Mouse (Mus musculus) cerebellum, adult (tissue): Measurements from ENCODE around the gene Csnk2b.

Source experiments
- ATAC-seq: cut with Nextera tagmentation; 2 replicates; pipeline ENCODE4 v1.9.2; 2017; ENCODE audit warnings: mild to moderate bottlenecking, moderate library complexity, mixed read lengths; ENCODE audit not compliant: insufficient number of reproducible peaks, low FRiP score, low TSS enrichment

Gene Csnk2b

DNA sequence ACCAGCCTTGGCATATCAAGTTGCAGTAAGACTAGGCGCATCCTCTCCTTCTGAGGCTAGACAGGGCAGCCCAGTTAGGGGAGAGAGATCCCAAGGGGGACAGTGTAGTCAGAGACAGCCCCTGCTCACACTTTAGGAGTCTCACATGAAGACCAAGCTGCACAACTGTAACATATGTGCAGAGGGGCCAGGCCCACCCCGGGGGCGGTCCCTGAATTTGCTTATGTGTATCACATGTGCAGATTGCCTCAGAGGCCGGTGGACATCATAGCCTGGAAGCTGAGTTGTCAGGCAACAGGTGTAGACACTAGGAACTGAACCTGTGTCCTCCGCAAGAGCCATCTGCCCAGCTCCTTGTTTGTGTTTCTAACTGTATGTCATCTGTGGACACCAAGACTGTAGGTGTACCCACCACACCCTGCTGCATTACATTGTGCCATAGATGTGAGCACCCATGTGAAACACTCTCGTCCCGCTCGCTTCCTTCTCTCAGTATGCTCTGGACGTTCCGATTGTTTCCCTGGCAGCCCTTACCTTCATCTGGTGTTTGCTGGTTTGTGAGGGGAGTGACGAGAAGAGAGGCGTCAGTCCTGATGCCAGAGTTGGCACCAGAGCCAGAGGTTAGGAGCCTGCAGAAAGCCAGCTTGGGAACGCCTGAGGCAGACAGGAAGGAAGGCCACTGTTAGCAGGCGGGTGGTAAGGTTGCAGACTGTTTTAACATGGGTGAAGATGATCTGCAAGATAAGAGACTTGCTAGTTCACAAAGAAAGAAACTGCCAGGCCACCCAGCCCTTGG is 29.3 kb downstream of the Csnk2b start:
- no peak for ATAC-seq

DNA sequence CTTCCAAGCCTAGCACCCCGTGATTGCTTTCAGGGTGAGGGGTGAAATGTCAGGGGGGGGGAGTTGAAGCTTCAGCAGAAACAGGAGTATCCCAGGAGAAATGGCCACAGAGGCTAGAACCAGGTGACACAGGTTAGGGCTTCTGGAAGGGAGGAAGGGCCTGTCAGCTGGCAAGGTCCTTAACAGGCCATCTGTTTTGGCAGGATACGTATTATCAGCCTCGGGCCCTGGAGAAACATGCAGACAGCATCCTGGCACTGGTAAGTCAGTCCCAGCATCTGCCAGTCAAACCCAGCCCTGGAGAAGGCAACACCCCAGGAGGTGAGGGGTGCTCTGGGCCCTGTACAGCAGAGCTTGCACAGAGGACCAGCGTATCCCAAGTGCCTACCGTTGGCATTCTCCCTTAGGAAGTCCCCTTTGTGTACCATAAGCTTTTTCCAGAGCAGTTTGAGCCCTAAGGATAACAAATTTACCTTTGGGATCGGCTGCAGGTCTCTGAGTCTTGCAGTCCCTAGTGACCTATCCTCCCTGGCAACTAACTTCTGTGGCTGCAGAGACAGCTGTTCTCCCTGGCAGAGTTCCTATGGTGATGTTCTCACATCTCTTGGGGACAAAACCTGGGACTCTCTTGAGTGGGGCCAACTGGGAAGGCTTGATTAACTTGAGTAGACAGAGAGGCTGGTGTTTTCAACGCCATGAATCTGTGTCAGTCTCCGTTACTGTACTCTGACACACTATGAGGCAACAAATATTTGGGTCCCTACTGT is 31.5 kb downstream of the Csnk2b start:
- peak; percentile 83 for ATAC-seq

DNA sequence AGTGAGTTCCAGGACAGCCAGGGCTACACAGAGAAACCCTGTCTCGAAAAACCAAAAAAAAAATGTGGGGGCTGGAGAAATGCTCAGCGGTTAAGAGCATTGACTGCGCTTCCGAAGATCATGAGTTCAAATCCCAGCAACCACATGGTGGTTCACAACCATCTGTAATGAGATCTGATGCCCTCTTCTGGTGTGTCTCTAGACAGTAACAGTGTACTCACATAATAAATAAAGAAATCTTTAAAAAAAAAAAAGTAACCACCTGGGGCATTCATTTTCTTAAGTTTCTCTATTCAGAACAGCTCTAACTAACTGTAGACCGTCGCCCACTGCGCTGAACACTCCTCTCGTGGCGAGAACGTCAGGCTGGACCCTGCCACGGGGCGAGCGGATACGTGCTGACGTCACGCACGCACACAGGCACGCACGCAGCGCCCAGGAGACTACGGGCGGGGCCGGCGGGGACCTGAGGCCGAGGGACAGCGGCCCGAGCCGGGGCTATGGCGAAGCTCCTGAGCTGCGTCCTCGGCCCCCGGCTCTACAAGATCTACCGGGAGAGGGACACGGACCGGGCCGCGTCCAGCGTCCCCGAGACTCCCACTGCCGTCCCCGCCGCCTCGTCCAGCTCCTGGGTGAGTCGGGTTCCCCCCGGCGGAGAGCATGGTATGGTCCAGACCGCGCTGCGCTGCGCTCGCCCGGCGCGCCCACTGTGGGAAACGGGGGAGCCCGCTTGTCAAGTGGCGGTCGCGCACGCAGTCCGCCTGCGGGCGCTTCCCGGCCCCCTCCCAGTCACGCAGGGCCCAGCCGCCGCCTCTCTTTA is 32.8 kb downstream of the Csnk2b start, which contains the start of gene Abhd16a:
Abhd16a (plus strand) TSS at position 439 of the 820 bp plus-strand sequence.
- peak; percentile 83 for ATAC-seq

DNA sequence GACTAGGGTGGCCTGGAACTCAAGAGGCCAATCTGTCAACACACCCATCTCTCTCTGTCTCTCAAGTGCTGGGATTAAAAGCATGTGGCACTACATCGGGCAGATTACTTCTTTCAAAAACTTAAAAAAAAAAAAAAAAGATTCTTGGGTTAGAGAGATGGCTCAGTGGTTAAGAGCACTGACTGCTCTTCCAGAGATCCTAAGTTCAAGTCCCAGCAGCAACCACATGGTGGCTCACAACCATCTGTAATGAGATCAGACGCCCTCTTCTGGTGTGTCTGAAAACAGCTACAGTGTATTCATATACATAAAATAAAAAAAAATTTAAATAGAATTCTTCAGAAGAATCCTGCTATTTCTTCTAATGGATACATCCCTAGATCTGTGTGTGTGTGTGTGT is 33.7 kb downstream of the Csnk2b start:
- ATAC-seq, result no peak

DNA sequence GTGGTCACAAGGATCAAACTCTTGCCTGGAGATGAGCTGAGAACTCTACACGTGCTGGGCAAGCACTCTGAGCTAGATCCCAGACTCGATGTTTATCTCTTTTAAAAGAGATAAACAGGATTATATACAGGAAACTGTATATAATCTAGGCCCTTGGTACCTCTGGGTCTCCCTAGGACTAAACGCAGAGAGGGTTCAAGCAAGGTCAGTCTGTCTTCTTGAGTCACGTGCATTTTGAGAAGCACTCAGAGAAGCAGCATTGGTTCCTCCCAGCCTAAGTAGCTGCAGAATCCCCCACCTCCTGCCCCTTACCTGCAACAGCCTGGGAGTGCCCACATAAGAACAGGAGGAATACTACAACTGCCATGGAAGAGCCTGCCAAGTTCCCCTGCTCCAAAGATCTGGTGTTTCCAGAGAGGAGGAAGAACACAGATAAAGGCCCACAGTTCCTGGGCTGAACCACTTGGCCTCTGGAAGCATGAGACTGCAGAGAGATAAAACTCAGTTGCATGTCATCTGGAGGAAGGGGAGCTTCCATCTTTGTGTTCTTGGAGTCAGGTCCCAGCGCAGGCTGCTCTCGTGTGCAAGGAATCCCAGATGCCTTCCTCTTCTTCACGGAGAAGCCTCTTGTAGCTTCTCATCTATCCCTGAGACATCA is 36.5 kb downstream of the Csnk2b start, which contains the start of gene Ly6g6f:
Ly6g6f (minus strand) TSS at position 403 of the 658 bp plus-strand sequence.
- ATAC-seq, result no peak

DNA sequence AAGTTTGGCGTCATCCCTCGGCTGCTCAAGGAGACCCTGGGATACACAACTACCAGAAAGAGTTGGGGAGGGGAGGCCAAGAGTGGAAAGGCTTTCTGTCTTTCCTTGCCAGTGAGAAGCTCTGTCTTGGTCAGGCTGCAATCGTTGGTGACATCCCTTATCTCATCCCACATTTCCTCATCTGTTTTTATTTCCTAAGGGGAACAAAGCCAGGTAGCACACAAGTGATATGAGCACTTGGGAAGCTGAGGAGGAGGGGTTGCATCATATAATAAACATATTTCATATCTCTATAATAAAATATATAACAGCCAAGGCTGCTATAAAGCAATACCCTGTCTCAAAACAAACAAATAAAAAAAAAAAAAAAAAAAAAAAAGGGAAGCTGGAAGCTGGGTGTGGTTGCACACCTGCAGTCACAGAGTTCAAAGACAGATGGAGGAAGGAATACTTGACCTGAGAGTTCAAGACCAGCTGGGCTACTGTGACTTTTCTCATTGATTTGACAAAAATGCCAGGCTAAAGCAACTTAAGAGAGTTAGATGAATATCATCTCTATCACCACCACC is 37.8 kb downstream of the Csnk2b start:
- no peak for ATAC-seq

DNA sequence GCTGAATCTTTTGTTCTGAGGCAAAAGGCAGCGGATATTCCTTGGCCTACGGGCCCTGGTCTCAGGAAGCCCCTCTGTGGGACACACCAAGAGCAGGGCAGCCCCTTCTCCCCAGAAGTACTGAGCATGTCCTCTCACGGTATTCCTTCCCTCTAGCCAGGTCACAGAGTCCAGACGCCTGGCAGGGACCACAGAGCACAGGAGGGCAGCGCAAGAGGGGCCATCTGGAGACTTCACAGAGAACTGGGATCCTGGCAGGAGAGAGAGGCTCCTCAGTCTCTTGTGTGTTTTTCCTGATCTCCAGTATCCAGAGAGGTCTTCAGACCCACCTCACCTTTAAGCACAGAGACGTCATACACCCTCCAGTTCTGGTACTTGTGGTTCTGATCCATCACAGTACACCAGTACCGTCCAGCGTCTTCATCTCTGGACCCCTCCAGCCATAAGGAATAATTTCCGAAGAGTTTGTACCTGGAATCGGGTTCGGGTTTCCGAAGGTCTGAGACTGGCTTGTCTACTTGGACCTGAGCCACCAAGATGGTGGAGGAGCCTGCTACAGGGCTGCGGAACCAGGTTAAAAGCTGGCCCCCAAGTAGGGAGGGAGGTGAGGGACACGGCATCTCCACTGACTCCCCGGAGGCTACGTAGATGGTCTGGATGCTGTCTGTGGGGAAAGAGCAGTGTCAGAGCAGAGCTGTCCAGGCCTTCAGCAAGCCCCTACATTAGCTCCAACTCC is 38.8 kb downstream of the Csnk2b start:
- peak; percentile 65; the same call in 1 of the 2 replicates for ATAC-seq

DNA sequence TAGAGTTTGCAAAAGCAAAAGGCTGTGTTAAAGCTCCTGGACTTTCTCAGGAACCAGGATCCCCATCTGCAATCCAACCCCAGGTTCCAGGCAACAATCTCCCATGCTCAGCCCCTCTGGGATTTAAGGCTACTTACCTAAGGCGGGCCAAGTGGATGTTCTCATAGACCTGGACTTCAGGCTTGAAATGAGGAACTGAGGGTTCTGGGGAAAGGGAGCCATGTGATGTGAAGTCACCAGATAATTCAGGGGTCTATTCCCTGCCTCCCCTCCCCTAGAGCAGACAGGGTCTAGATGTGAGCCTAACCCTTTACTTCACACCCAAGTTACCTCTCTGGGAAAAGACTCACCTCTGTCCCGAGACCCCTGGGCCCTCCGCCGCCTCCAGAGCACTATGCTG is 41.1 kb downstream of the Csnk2b start:
- ATAC-seq, result no peak

DNA sequence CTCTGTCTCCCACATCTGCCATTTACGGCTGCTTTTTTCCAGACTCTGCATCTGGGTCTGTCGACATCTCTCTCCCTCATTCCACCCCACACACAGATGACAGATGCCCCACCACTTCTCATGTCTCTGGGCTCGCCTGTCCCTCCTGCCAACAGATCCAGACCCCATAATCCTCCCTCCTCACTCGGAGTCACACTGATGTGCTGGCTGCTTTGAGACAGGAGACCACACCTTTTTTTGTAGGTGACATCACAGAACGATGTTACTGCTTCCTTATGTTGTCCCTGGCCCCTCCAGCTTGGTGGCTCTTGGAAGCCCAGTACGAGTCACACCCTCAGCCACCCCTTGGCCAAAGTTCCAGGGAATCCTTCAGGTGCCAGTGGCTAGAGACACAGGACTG is 41.6 kb downstream of the Csnk2b start:
- ATAC-seq, result no peak

DNA sequence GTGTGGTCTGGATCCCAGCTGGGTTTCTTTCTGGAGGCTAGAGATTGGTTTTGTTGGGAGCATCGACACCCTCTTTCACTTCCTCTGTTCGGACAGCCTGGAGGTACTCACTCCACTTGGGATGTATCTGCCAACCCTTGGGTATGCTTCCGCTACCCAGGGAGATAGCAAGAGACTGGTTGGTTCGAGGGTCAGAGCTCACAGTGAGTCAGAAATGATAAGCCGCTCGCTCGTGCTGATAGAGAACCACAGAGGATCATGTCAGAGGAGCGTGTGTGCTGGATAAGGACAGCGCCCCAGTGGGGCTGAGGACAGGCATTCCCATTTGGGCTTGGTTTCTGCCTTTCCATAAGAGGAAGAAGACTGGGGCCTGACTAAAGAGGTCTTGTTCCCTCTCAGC is 42.1 kb downstream of the Csnk2b start:
- ATAC-seq, result no peak

DNA sequence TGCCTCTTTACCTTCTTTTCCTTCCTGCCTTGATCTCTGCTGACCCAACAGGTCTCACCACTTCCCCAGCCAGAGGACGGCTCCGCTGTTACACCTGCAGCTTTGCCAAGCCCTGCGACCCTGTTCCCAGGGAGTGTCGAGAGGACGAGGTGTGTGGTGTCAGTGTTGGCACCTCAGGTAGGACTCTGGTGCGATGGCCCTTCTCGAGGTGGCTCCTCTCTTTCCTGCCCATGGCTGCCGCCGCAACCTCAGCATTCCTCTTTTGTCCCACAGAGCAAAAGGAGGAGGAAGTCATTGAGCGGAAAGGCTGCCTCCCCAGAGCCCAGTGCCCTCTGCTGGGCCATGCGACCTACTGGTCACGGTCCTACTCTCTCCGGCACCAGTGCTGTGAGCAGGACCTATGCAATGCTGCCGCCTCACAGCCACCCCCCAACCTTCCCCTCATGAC is 44.0 kb downstream of the Csnk2b start, which contains the start of gene Ly6g6d:
Ly6g6d (minus strand) TSS at position 280 of the 448 bp plus-strand sequence.
- ATAC-seq, result peak; percentile 46; the same call in 1 of the 2 replicates

DNA sequence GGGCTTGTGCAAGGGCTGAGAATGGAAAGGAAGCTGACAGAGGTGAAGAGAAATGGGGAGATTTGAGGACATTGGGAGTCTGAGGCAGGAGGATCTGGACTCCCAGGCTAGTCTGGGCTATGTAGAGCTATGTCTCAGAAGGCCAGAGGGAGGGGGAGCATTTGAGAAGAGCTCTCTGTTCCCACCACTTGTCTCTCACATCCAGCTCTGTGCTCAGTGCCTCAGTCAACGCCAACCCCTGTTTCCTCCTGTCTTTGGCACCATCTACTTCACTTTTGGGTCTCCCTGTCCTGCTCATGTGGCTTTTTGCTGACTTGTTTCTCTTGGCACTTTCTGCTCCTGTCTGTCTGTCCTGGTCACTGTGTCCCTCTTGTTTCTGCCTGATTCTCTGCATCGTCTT is 44.6 kb downstream of the Csnk2b start:
- ATAC-seq, result no peak

DNA sequence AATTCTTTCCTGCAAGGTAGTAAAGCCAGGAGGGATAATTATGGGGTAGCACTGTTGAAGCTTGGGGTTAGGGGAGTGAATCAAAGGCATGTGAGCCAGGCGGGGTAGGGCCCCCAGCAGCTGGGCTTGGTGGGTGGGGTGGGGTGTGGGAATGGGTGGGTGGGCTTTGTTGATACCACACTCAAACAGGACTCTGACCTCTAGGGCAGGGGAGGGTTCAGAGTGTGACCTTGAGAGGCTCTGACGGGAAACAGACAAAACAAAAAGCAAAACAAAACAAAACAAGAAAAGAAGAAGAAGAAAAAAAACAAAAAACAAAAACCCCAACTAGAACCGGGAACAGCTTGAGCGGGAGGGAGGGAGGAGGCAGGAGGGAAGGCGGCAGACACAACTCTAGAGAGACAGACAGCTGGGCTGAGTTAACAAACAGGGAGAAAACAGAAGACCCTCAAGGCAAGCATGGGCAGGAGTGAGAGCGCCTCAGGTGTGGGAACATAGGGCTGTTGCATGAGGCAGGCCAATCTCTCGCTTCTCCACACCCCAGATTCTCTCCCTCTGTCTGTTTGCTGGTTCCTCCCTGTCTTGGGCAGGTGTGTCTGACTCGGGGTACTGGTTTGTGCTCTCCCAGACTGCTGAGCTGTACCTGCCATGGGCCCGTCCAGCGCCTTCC is 45.2 kb downstream of the Csnk2b start, which contains the start of gene Ly6g6e:
Ly6g6e (plus strand) TSS at position 396 of the 670 bp plus-strand sequence.
- no peak for ATAC-seq

DNA sequence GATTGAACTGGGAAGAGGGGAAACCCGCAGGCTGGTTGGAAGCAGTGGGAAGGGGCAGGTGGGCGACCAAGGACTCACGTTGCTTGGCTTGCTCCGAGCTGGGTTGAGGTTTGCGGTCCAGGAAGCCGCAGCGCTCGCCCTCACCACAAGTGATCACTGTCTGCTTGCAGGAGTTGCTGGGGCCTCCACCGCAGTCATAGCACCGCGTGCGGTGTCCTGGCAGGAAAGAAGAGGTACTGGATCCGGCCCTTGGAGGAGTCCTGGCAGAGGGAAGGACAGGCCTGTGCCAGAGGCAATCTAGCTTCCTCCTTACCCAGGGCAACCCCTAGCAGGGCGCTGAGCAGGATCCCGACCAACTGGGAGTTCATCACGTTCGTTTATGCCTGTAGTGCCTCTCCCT is 47.8 kb downstream of the Csnk2b start:
- peak; percentile 57 for ATAC-seq

DNA sequence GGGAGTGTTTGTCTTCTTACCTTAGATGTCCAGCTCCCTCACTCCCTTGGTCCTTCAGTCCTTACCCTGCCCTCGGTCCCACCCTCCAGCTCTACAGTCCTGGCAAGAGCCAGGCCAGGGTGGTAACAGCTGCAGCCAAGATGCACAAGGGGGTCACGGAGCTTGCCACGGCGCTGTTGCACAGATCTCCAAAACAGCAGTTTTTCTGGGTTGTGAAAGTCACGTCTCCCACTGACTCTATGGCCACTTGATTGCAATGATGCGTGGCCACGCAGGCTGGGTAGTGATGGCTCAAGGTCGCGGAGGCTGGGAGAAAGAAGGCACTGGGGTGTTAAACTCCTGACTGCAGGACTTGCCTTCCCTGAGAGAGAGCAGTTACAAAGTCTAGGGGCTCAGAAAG is 50.4 kb downstream of the Csnk2b start:
- no peak for ATAC-seq

DNA sequence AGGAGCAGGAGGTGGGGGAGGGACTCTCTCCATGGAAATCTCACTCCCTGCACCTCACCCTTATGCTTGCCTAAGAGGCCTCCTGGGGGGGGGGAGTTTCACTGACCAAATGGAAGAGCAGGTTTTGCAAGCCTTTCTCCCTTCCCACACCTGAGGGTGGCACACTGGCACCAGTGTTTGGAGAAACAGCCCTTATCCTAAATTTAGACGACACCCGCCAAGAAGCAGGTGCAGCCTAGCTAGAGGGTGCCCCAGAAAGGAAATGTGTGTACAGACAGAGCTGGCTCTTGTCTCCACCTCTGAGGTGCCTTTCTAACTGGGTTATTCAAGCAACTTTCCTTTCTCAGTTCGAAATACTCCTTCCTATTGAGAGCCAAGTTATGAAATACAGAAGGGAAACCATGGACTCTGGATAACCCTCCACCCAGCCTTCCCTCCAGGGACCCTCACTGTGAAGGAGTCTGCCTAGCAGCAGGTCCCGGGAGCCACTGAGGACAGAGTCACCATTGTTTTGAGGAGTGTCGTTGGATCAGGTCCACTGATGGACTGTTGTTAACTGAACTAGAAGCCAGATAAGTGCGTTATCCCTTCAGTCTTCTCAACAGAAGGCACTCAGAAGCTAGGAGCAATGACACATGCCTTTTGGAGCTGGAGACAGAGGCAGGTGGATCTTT is 51.2 kb downstream of the Csnk2b start:
- peak; percentile 87 for ATAC-seq

DNA sequence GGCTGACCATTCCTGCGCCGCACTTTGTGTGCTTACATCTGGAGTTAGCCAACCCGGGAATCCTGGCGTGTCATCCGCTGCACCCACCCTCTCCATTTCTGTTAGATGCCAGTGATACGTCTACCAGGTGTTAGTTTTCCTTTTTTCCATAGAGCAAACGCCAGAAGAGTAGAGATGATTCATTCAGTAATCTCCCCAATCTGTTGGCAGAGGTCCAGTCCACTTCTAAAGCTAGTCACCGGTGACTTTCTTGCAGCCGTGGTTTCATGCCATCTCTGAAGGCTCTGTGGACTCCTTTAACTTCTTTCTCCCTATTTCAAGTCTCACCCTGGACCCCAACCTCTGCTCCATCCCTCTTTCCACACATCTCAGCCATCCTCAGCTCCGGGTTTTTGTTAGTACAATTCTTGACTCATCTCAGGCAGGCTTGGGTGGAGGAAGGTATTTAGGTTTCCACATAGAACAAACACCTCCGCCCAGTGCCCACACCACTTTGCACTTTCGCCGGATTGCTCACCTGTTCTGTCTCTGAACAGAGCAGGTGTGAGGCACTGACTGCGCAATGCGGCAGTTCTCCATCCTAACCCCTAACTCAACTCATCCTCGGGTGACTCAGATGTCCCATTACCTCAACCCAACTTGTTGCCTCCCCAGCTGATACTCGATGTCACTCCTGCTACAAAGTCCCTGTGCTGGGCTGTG is 53.5 kb downstream of the Csnk2b start:
- ATAC-seq, result no peak
